Comparison of ENCODE assay signal across 9 mouse cellular contexts in genomic region chr3:129199160-129199608, GRCm38 (mm10). TPM values are rescaled to one million over a fixed set of nuclear protein-coding genes. Genes with fewer than 3 reads are reported as not detected.
DNase-seq lines count a peak whose midpoint lies in the region; ATAC-seq and TF ChIP-seq lines count a peak whose summit lies in the region.
"Had no signal": no experiment of that assay in that cellular context is flagged by ENCODE, and none has a peak within 500 bp of the region (broad histone marks: within the 10 kb centered on the region; RNA-seq: fewer than 3 reads in every experiment).

No protein-coding gene starts in this region.

- H3K9me3 ChIP-seq in kidney, postnatal 0 days (replicated peaks; ENCODE audit: low read length), result no peaks in the 10 kb centered on the region
- no peaks in the 10 kb centered on the region for H3K9me3 ChIP-seq in limb, embryonic 10.5 days (replicated peaks)
- no peaks in the 10 kb centered on the region for H3K9me3 ChIP-seq in neural tube, embryonic 15.5 days (replicated peaks)

- peak overlapping the region; percentile 36 for H3K4me3 ChIP-seq in kidney, postnatal 0 days (replicated peaks; ENCODE audit: low read depth, low read length)
- H3K4me3 ChIP-seq in embryonic fibroblast, embryonic 13.5 days (ENCODE audit: insufficient read depth, low read length), result peak overlapping the region; percentile 37
- H3K4me3 ChIP-seq in limb, embryonic 10.5 days, result peak overlapping the region; percentile 48
- peak overlapping the region; percentile 32 for H3K4me3 ChIP-seq in neural tube, embryonic 15.5 days (replicated peaks)

- peaks cover 89% of the 10 kb centered on the region for H3K27me3 ChIP-seq in kidney, postnatal 0 days (ENCODE audit: insufficient read depth, low read length)
- peaks cover 100% of the 10 kb centered on the region for H3K27me3 ChIP-seq in limb, embryonic 10.5 days (ENCODE audit: low read depth, poor library complexity, severe bottlenecking)
- peaks cover 83% of the 10 kb centered on the region for H3K27me3 ChIP-seq in neural tube, embryonic 15.5 days (replicated peaks)

- H3K9ac ChIP-seq in kidney, postnatal 0 days (ENCODE audit: low read depth, low read length), result no peak overlapping the region
- H3K9ac ChIP-seq in neural tube, embryonic 15.5 days (replicated peaks), result no peak overlapping the region

- no peak for DNase-seq in kidney, postnatal 0 days (ENCODE audit: low spot score)
- DNase-seq in kidney, postnatal 10 days, result no peak
- DNase-seq in limb, embryonic 10.5 days (ENCODE audit: low spot score), result no peak
- DNase-seq in cerebellum, postnatal 36 days, result no peak
- DNase-seq in spleen, adult 18-20 months, result no peak
- no peak for DNase-seq in lung, postnatal 4 days

- no peak for ATAC-seq in kidney, postnatal 0 days (replicated peaks; ENCODE audit: low FRiP score, low read depth)
- ATAC-seq in neural tube, embryonic 15.5 days (ENCODE audit: low FRiP score), result no peak

- no peak overlapping the region for H3K27ac ChIP-seq in kidney, postnatal 0 days
- H3K27ac ChIP-seq in embryonic fibroblast, embryonic 13.5 days (ENCODE audit: insufficient read depth, low read length), result no peak overlapping the region
- peak overlapping the region; percentile 78 for H3K27ac ChIP-seq in limb, embryonic 10.5 days
- H3K27ac ChIP-seq in neural tube, embryonic 15.5 days (replicated peaks), result no peak overlapping the region

- WGBS in kidney, postnatal 0 days, result under 1% methylated on average over 16 of the region's 16 CpGs
- WGBS in limb, embryonic 10.5 days, result under 1% methylated on average over 16 of the region's 16 CpGs
- WGBS in neural tube, embryonic 15.5 days, result under 1% methylated on average over 16 of the region's 16 CpGs

- no peak for TF ChIP-seq CTCF in kidney, postnatal 0 days (IDR thresholded peaks at IDR 0.05; ENCODE audit: low read depth)
- TF ChIP-seq CTCF in embryonic fibroblast, embryonic 13.5 days (IDR thresholded peaks at IDR 0.05; ENCODE audit: borderline replicate concordance, insufficient read depth, low read length), result no peak

- H3K4me1 ChIP-seq in kidney, postnatal 0 days (replicated peaks; ENCODE audit: insufficient read depth, low read length), result peaks cover 7% of the 10 kb centered on the region
- H3K4me1 ChIP-seq in embryonic fibroblast, embryonic 13.5 days (ENCODE audit: control insufficient read depth, insufficient read depth, low read length), result no peaks in the 10 kb centered on the region
- peaks cover 54% of the 10 kb centered on the region for H3K4me1 ChIP-seq in limb, embryonic 10.5 days
- H3K4me1 ChIP-seq in neural tube, embryonic 15.5 days, result peaks cover 24% of the 10 kb centered on the region

- peak overlapping the region; percentile 56 for H3K4me2 ChIP-seq in kidney, postnatal 0 days (ENCODE audit: low read length)
- peak overlapping the region; percentile 56 for H3K4me2 ChIP-seq in neural tube, embryonic 15.5 days

- no peak for TF ChIP-seq POLR2A in embryonic fibroblast, embryonic 13.5 days (IDR thresholded peaks at IDR 0.05; ENCODE audit: low read depth, low read length)

- H3K36me3 ChIP-seq in kidney, postnatal 0 days (ENCODE audit: insufficient read depth, low read length), result no peaks in the 10 kb centered on the region
- H3K36me3 ChIP-seq in limb, embryonic 10.5 days, result no peaks in the 10 kb centered on the region
- no peaks in the 10 kb centered on the region for H3K36me3 ChIP-seq in neural tube, embryonic 15.5 days

RNA-seq across cellular contexts. Expression of gene Pitx2, which starts 0.5 kb away (rescaled TPM):
- polyA plus RNA-seq in kidney, postnatal 0 days (2015; fragmentation: Nextera tagmentation; extraction: Ambion mirVana), result 6.5 and 7.0 TPM in 2 replicates
- polyA plus RNA-seq in embryonic fibroblast, embryonic 13.5 days (2011; ENCODE audit: insufficient read length, low read depth, missing spikeins), result 3.0 and 3.6 TPM in 2 replicates
- polyA plus RNA-seq in limb, embryonic 10.5 days (2016; fragmentation: Nextera tagmentation; extraction: Ambion mirVana), result 25.6 and 39.1 TPM in 2 replicates
- 5.1 and 5.2 TPM in 2 replicates for polyA plus RNA-seq in neural tube, embryonic 15.5 days (2015; fragmentation: Nextera tagmentation; extraction: Ambion mirVana)
- polyA plus RNA-seq: cortical plate, adult 2 months had no signal
